Mouse (Mus musculus) macrophage (primary cell): ENCODE data around the gene Rsc1a1. TPM values are rescaled to one million over a fixed set of nuclear protein-coding genes. Genes with fewer than 3 reads are reported as not detected.
A peak's percentile ranks its signal among the peaks of the same experiment; 100 is the strongest.

Experiments
- H3K27ac ChIP-seq: fragments of 350-480 bp; formaldehyde crosslinking; 2 replicates; pipeline ENCODE4 v1.9.0; 2021
- H3K36me3 ChIP-seq: fragments of 350-480 bp; formaldehyde crosslinking; 2 replicates; pipeline ENCODE4 v1.9.0; 2021; ENCODE audit errors: inconsistent target
- H3K4me3 ChIP-seq: fragments of 350-480 bp; formaldehyde crosslinking; 2 replicates; pipeline ENCODE4 v1.9.0; 2021; ENCODE audit errors: inconsistent target
- H3K79me2 ChIP-seq: fragments of 350-480 bp; formaldehyde crosslinking; 2 replicates; pipeline ENCODE4 v1.9.0; 2021; ENCODE audit errors: inconsistent target
- WGBS: methylation state at CpG from one replicate; pipeline ENCODE4 v1.1.7; 2026; ENCODE audit warnings: inconsistent platforms; ENCODE audit not compliant: missing documents; 5-methylcytosine and 5-hydroxymethylcytosine counted together
- polyA plus RNA-seq: library from polyadenylated mRNA; stranded (reverse); fragments of 250-400 nt; gene quantifications from 3 replicates; pipeline ENCODE4 v1.2.4, GENCODE M21; 2018; ENCODE audit warnings: inconsistent platforms
- total RNA-seq, 78 experiments: library from RNA; depleted of rRNA; stranded (reverse); fragments of 250-400 nt; gene quantifications; 1 replicate in 9 of 78; 2 replicates in 24 of 78; 3 replicates in 43 of 78; 4 replicates in 2 of 78; pipeline ENCODE4 v1.2.4; 2018; ENCODE audit warnings: inconsistent platforms in 56 of 78

Gene Rsc1a1
- 10 to 100 TPM in 19 of 26 experiments, 1 to 10 TPM in 7; 2.2 to 51.7 (median 19.7) TPM for total RNA-seq (2018; cell fraction: chromatin; rRNA removed)
- total RNA-seq (2018; cell fraction: cytosol; rRNA removed) = 10 to 100 TPM in 1 of 26 experiments, 1 to 10 TPM in 24, under 1 TPM in 1; 0.75 to 11.8 (median 5.1) TPM
- 10 to 100 TPM in 16 of 26 experiments, 1 to 10 TPM in 9, under 1 TPM in 1; 0.99 to 31.2 (median 14.4) TPM for total RNA-seq (2018; cell fraction: nucleus; rRNA removed)
- 4.2 to 8.9 TPM in 2 of 3 replicates, not detected in the other for polyA plus RNA-seq

DNA sequence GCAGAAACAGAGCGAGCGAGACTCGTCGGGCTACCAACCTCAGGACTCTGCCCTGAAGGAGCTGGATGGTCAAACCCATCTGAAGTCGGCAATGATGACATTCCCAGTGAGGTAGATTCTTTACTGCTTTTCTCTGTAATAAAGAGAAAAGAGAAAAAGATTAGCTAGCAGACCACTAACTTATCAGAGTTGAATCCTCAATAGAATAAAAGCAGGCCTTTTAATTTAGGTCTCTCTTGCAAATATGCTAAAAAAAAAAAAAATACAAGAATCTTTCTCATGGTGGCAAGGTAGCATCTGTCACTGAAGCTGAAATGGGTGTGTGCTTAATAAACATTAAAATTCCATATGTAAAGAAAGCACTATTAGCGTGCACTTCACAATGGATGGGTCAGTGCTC lies at the start of gene Rsc1a1:
Rsc1a1 (minus strand) TSS at position 101 of the 400 bp plus-strand sequence.
- Histone ChIP-seq H3K79me2 (peaks cover 66% of the 10 kb centered on the region; the same call in 1 of the 2 replicates), H3K27ac (no peak within 1 kb of the TSS), H3K4me3 (no peak within 1 kb of the TSS), H3K36me3 (peaks cover 69% of the 10 kb centered on the region)
- 98% methylated on average over 6 of the region's 6 CpGs for whole genome bisulfite sequencing

GRCm38 (mm10) chr4:141735206-141735560 lies 49.8 kb upstream of the Rsc1a1 start:
- 47% methylated on average over 9 of the region's 9 CpGs for WGBS
- H3K36me3 ChIP-seq = no peaks in the 10 kb centered on the region

GRCm38 (mm10) chr4:141734446-141735205 lies 49.2 kb upstream of the Rsc1a1 start:
- Histone ChIP-seq H3K36me3 (no peaks in the 10 kb centered on the region), H3K4me3 (peak overlapping the region; percentile 16; the same call in 1 of the 2 replicates), H3K27ac (peak overlapping the region; percentile 1; the same call in 1 of the 2 replicates), H3K79me2 (no peaks in the 10 kb centered on the region)
- 17% methylated on average over 24 of the region's 24 CpGs for whole genome bisulfite sequencing

More at GRCm38 (mm10) chr4:141735206-141735560, 49.8 kb upstream of the Rsc1a1 start:
- no peaks in the 10 kb centered on the region for H3K79me2 ChIP-seq
- no peak overlapping the region for H3K4me3 ChIP-seq
- no peak overlapping the region for H3K27ac ChIP-seq

GRCm38 (mm10) chr4:141731766-141732165 lies 46.4 kb upstream of the Rsc1a1 start:
- Histone ChIP-seq H3K4me3 (no peak overlapping the region), H3K27ac (no peak overlapping the region), H3K79me2 (no peaks in the 10 kb centered on the region), H3K36me3 (no peaks in the 10 kb centered on the region)
- WGBS = 86% methylated on average over 4 of the region's 5 CpGs

GRCm38 (mm10) chr4:141730401-141730800 lies 45.0 kb upstream of the Rsc1a1 start:
- H3K36me3 ChIP-seq = no peaks in the 10 kb centered on the region
- WGBS = 93% methylated on average over 10 of the region's 13 CpGs
- H3K79me2 ChIP-seq = no peaks in the 10 kb centered on the region
- H3K4me3 ChIP-seq = no peak overlapping the region
- H3K27ac ChIP-seq = no peak overlapping the region

DNA sequence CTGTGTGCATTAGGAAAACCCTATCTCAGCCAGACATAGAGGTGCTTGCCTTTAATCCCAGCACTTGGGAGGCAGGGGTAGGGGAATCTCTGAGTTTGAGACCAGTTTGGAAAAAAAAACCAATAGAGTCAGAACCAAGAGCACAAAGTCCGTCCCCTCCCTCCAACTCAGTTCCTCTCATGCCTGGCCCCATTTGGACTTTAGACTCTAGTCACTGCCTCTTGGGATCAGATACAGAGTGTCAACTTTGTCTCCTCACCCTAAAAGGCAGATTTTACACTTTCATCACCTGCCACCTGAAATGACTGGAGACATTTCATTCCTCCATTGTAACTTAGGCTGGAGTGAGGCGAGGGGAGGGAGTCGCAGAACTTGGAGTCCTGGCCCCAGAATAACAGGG lies 43.9 kb upstream of the Rsc1a1 start:
- no peaks in the 10 kb centered on the region for H3K36me3 ChIP-seq
- H3K4me3 ChIP-seq = no peak overlapping the region
- H3K27ac ChIP-seq = no peak overlapping the region
- no peaks in the 10 kb centered on the region for H3K79me2 ChIP-seq
- 95% methylated on average over 3 of the region's 3 CpGs for WGBS

- H3K27ac ChIP-seq = no peak overlapping the region
- H3K36me3 ChIP-seq = no peaks in the 10 kb centered on the region
- 90% methylated on average over 3 of the region's 3 CpGs for WGBS
- peaks cover 21% of the 10 kb centered on the region for H3K79me2 ChIP-seq
- H3K4me3 ChIP-seq = no peak overlapping the region
These were observed 40.3 kb upstream of the Rsc1a1 start for GRCm38 (mm10) chr4:141725738-141726137.

DNA sequence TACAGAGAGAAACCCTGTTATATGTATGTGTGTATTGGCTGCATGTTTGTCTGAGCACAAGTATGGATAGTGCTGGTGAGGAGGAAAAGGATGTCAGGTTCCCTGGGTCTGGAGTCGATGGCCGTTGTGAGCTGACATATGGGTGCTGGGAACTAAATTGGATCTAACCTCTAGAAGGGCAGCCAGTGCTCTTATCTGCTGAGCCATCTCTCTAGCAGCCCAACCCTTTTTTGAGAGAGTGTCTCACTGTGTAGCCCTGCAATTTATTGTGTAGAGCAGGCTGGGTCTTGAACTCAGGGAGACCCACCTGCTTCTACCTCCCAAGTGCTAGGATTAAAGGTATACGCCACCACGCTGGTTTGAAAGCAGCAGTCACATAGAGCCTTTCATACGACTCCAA lies 39.9 kb upstream of the Rsc1a1 start:
- H3K4me3 ChIP-seq = no peak overlapping the region
- H3K79me2 ChIP-seq = peaks cover 25% of the 10 kb centered on the region
- peak overlapping the region; percentile 54; the same call in 1 of the 2 replicates for H3K27ac ChIP-seq
- WGBS = 94% methylated on average over 5 of the region's 5 CpGs
- no peaks in the 10 kb centered on the region for H3K36me3 ChIP-seq

DNA sequence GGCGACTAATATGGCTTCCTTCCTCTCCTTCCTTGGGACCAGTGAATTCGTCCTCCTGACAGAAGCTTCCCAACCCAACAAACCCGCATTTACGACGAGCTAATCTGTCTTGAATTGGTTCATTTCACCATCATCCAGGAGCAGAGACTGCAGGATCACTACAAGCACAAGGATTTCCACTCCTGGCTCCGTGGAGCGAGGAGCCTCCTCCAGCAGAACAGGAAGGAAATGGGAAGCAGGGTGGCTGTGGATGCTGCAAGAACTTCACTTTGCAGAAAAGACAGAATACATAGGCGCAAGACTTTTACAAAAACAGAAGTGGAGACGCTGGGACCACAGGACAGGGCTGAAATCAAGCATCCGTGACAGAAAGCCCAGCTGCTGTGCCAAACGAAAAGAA lies 39.2 kb upstream of the Rsc1a1 start:
- no peak overlapping the region for H3K4me3 ChIP-seq

GRCm38 (mm10) chr4:141723673-141724068 lies 38.3 kb upstream of the Rsc1a1 start:
- Histone ChIP-seq H3K4me3 (peak overlapping the region; percentile 39), H3K36me3 (no peaks in the 10 kb centered on the region), H3K27ac (peak overlapping the region; percentile 54), H3K79me2 (peaks cover 41% of the 10 kb centered on the region)
- 7% methylated on average over 13 of the region's 13 CpGs for WGBS

More for the DNA sequence above, 39.2 kb upstream of the Rsc1a1 start:
- H3K36me3 ChIP-seq = no peaks in the 10 kb centered on the region
- peak overlapping the region; percentile 54 for H3K27ac ChIP-seq
- H3K79me2 ChIP-seq = peaks cover 32% of the 10 kb centered on the region
- WGBS = 19% methylated on average over 9 of the region's 11 CpGs

GRCm38 (mm10) chr4:141722731-141723672 lies 37.6 kb upstream of the Rsc1a1 start, which contains the start of gene Ddi2:
Gene Ddi2, minus strand, starts transcription at chr4:141723419.
- H3K36me3 ChIP-seq = no peaks in the 10 kb centered on the region
- H3K27ac ChIP-seq = peak within 1 kb of the TSS; percentile 84
- peak within 1 kb of the TSS; percentile 67 for H3K4me3 ChIP-seq
- WGBS = 1% methylated on average over 96 of the region's 105 CpGs
- H3K79me2 ChIP-seq = peaks cover 48% of the 10 kb centered on the region

GRCm38 (mm10) chr4:141721961-141722360 lies 36.6 kb upstream of the Rsc1a1 start:
- Histone ChIP-seq H3K27ac (peak overlapping the region; percentile 84), H3K79me2 (peaks cover 58% of the 10 kb centered on the region), H3K36me3 (no peaks in the 10 kb centered on the region), H3K4me3 (peak overlapping the region; percentile 67)
- WGBS = 15% methylated on average over 6 of the region's 6 CpGs

DNA sequence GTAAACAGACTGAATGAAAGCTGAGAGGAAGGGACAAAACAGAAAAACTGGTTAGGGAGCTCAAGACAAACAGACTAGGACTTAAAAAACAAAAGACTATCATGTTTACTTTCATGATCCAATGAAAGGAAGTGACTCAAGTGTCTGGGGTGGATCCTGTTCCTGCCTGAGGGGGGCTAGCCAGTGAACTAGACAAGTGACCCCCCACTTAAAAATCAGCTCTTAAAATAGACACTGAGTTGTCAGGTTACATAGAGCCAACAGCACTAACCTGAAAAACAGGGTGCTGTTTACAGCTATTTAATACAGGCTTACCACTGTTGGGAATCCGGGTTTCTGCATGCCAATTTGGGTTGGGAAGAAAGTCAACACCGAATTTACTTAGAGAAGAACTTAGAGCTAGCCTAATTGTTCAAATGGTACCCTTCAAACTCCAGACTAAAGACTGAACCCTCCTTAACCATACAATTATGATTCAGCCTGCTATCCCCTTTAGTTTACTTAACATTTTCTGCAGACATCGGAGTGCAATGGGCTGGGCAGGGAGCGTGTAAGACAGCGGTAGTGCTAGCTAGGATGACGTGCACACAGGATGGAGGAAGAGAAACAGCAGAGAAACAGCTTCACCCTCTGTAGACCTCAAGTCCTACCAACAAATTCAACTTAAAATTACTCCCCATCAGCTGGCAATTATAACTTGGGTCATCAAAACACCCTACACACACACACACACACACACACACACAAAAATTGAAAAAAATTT lies 35.5 kb upstream of the Rsc1a1 start:
- Histone ChIP-seq H3K36me3 (no peaks in the 10 kb centered on the region), H3K4me3 (peak overlapping the region; percentile 67), H3K27ac (peak overlapping the region; percentile 84), H3K79me2 (peaks cover 68% of the 10 kb centered on the region)
- WGBS = 20% methylated on average over 6 of the region's 6 CpGs

DNA sequence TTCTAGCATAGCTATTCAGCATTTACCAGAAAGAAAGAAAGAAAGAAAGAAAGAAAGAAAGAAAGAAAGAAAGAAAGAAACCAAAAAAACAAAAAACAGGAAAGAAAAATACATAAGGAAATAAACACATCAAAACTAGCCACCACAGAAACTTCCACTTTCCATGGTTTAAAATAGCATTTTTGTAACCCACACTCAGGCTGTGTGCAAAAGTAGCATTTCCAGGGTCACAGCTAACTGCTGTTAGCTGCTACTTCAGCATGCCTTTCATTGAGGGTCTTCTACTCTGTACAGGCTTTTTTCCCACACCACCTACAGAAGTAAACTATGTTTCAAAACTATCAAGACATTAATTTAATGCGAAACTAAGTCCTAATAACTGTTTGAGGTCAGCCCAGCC lies 33.9 kb upstream of the Rsc1a1 start:
- WGBS = 33% methylated on average over 1 of the region's 1 CpGs
- H3K27ac ChIP-seq = peak overlapping the region; percentile 84
- H3K36me3 ChIP-seq = no peaks in the 10 kb centered on the region
- H3K4me3 ChIP-seq = no peak overlapping the region
- H3K79me2 ChIP-seq = peaks cover 85% of the 10 kb centered on the region
